Mouse (Mus musculus) heart, embryonic 12.5 days (tissue): ENCODE measurements around the gene Stard13. TPM values are rescaled to one million over a fixed set of nuclear protein-coding genes. Genes with fewer than 3 reads are reported as not detected.

ENCODE experiments used
- ATAC-seq: fragments of 200-750 bp; cut with Nextera tagmentation; 2 replicates; pipeline ENCODE4 v1.8.0; 2017; ENCODE audit warnings: moderate TSS enrichment, moderate library complexity; ENCODE audit not compliant: insufficient number of reproducible peaks, low FRiP score
- H3K27ac ChIP-seq: fragments of 300-500 bp; sonication (generic); 2 replicates; pipeline ENCODE4 v1.5.1; 2016; ENCODE audit warnings: mild to moderate bottlenecking, moderate library complexity; ENCODE audit not compliant: poor library complexity, severe bottlenecking
- H3K27me3 ChIP-seq: fragments of 300-500 bp; sonication (generic); replicated peaks from 2 replicates; pipeline ENCODE4 v1.6.1; 2016; ENCODE audit warnings: mild to moderate bottlenecking, moderate library complexity
- H3K36me3 ChIP-seq: fragments of 300-500 bp; sonication (generic); 2 replicates; pipeline ENCODE4 v1.6.1; 2016; ENCODE audit warnings: mild to moderate bottlenecking, moderate library complexity
- H3K4me1 ChIP-seq: fragments of 300-500 bp; sonication (generic); replicated peaks from 2 replicates; pipeline ENCODE4 v1.6.1; 2016; ENCODE audit warnings: mild to moderate bottlenecking
- H3K4me2 ChIP-seq: fragments of 300-500 bp; sonication (generic); 2 replicates; pipeline ENCODE4 v1.6.1; 2016; ENCODE audit warnings: mild to moderate bottlenecking, moderate library complexity
- H3K4me3 ChIP-seq: fragments of 300-500 bp; sonication (generic); 2 replicates; pipeline ENCODE4 v1.5.1; 2016; ENCODE audit warnings: mild to moderate bottlenecking
- H3K9ac ChIP-seq: fragments of 300-500 bp; sonication (generic); 2 replicates; pipeline ENCODE4 v1.6.1; 2016; ENCODE audit warnings: mild to moderate bottlenecking, moderate library complexity
- H3K9me3 ChIP-seq: fragments of 300-500 bp; sonication (generic); replicated peaks from 2 replicates; pipeline ENCODE4 v1.6.1; 2016; ENCODE audit warnings: mild to moderate bottlenecking, moderate library complexity
- WGBS: fragments of 180-500 bp; shearing (Covaris S2); methylation state at CpG from one replicate; pipeline ENCODE4 v1.1.7; 2016; 5-methylcytosine and 5-hydroxymethylcytosine counted together
- polyA plus RNA-seq: library from polyadenylated mRNA; unstranded; fragments of >200 nt; fragmentation: Nextera tagmentation; extraction: Ambion mirVana; gene quantifications from 2 replicates; pipeline ENCODE4 v1.2.1, GENCODE M21; 2016

Gene Stard13
- polyA plus RNA-seq, 1 experiment from 2014 or later, result 3.2 TPM

- no peak for ATAC-seq
- Histone ChIP-seq H3K4me2 (peak overlapping the region; percentile 24; the same call in 1 of the 2 replicates), H3K27me3 (peaks cover 6% of the 10 kb centered on the region; the same call in 1 of the 2 replicates), H3K9ac (peak overlapping the region; percentile 29; the same call in 1 of the 2 replicates), H3K4me1 (peaks cover 36% of the 10 kb centered on the region), H3K4me3 (0 out of 2 replicates have a peak overlapping the region, but pooled peaks have one; percentile 5), H3K9me3 (no peaks in the 10 kb centered on the region; the same call in 1 of the 2 replicates), H3K36me3 (no peaks in the 10 kb centered on the region), H3K27ac (no peak overlapping the region)
- 50% methylated on average over 10 of the region's 10 CpGs for WGBS
Measured at GRCm38 (mm10) chr5:151248671-151249620, 15.3 kb upstream of the Stard13 start.

GRCm38 (mm10) chr5:151248084-151248483, 14.4 kb upstream of the Stard13 start:
- Histone ChIP-seq H3K4me3 (no peak overlapping the region), H3K36me3 (no peaks in the 10 kb centered on the region), H3K4me2 (no peak overlapping the region), H3K9me3 (no peaks in the 10 kb centered on the region; the same call in 1 of the 2 replicates), H3K4me1 (peaks cover 36% of the 10 kb centered on the region), H3K27ac (no peak overlapping the region), H3K27me3 (peaks cover 6% of the 10 kb centered on the region; the same call in 1 of the 2 replicates), H3K9ac (no peak overlapping the region)
- ATAC-seq, result no peak
- WGBS, result 77% methylated on average over 2 of the region's 2 CpGs

GRCm38 (mm10) chr5:151247115-151247875, 13.7 kb upstream of the Stard13 start:
- H3K27me3 ChIP-seq, result peaks cover 7% of the 10 kb centered on the region; the same call in 1 of the 2 replicates
- H3K27ac ChIP-seq, result peak overlapping the region; percentile 60
- H3K36me3 ChIP-seq, result no peaks in the 10 kb centered on the region
- H3K4me3 ChIP-seq, result no peak overlapping the region
- H3K4me1 ChIP-seq, result peaks cover 36% of the 10 kb centered on the region
- H3K9me3 ChIP-seq, result no peaks in the 10 kb centered on the region; the same call in 1 of the 2 replicates
- peak overlapping the region; percentile 35 for H3K4me2 ChIP-seq
- H3K9ac ChIP-seq, result no peak overlapping the region
- WGBS, result 34% methylated on average over 11 of the region's 11 CpGs
- peak; percentile 67; the same call in 1 of the 2 replicates for ATAC-seq

- Histone ChIP-seq H3K36me3 (no peaks in the 10 kb centered on the region), H3K4me2 (no peak overlapping the region), H3K27me3 (peaks cover 10% of the 10 kb centered on the region; the same call in 1 of the 2 replicates), H3K9ac (no peak overlapping the region), H3K4me3 (no peak overlapping the region), H3K4me1 (peaks cover 31% of the 10 kb centered on the region), H3K27ac (no peak overlapping the region), H3K9me3 (no peaks in the 10 kb centered on the region; the same call in 1 of the 2 replicates)
- no peak for ATAC-seq
- 74% methylated on average over 2 of the region's 2 CpGs for WGBS
Measured at GRCm38 (mm10) chr5:151246287-151246686, 12.7 kb upstream of the Stard13 start.

- no peaks in the 10 kb centered on the region; the same call in 1 of the 2 replicates for H3K9me3 ChIP-seq
- 83% methylated on average over 5 of the region's 5 CpGs for WGBS
- H3K4me1 ChIP-seq, result peaks cover 31% of the 10 kb centered on the region
- H3K4me2 ChIP-seq, result no peak overlapping the region
- H3K27ac ChIP-seq, result no peak overlapping the region
- peaks cover 10% of the 10 kb centered on the region; the same call in 1 of the 2 replicates for H3K27me3 ChIP-seq
- no peak overlapping the region for H3K4me3 ChIP-seq
- no peak for ATAC-seq
- H3K36me3 ChIP-seq, result no peaks in the 10 kb centered on the region
- no peak overlapping the region for H3K9ac ChIP-seq
Measured at GRCm38 (mm10) chr5:151245571-151245970, 11.9 kb upstream of the Stard13 start.

- H3K27ac ChIP-seq, result no peak overlapping the region
- H3K9ac ChIP-seq, result no peak overlapping the region
- no peaks in the 10 kb centered on the region for H3K9me3 ChIP-seq
- peaks cover 4% of the 10 kb centered on the region for H3K27me3 ChIP-seq
- H3K36me3 ChIP-seq, result no peaks in the 10 kb centered on the region
- H3K4me2 ChIP-seq, result no peak overlapping the region
- H3K4me3 ChIP-seq, result no peak overlapping the region
- 0 out of 2 replicates have a peak, but pooled peaks cover 3% of the 10 kb centered on the region for H3K4me1 ChIP-seq
- 70% methylated on average over 9 of the region's 9 CpGs for WGBS
- no peak for ATAC-seq
Measured at GRCm38 (mm10) chr5:151238730-151239129, 5.1 kb upstream of the Stard13 start.

GRCm38 (mm10) chr5:151236411-151236810, 2.8 kb upstream of the Stard13 start:
- Histone ChIP-seq H3K27ac (no peak overlapping the region), H3K36me3 (no peaks in the 10 kb centered on the region), H3K4me3 (no peak overlapping the region), H3K9me3 (no peaks in the 10 kb centered on the region), H3K9ac (no peak overlapping the region), H3K27me3 (peaks cover 3% of the 10 kb centered on the region), H3K4me1 (peaks cover 3% of the 10 kb centered on the region; the same call in 1 of the 2 replicates), H3K4me2 (no peak overlapping the region)
- 62% methylated on average over 5 of the region's 5 CpGs for WGBS
- no peak for ATAC-seq

- Histone ChIP-seq H3K9ac (peak overlapping the region; percentile 73; the same call in 1 of the 2 replicates), H3K4me3 (peak overlapping the region; percentile 59), H3K27me3 (peaks cover 3% of the 10 kb centered on the region), H3K9me3 (no peaks in the 10 kb centered on the region), H3K4me1 (peaks cover 3% of the 10 kb centered on the region; the same call in 1 of the 2 replicates), H3K27ac (no peak overlapping the region), H3K36me3 (no peaks in the 10 kb centered on the region), H3K4me2 (peak overlapping the region; percentile 97)
- no peak for ATAC-seq
- 14% methylated on average over 11 of the region's 13 CpGs for WGBS
Measured at GRCm38 (mm10) chr5:151232576-151233299, 898 bp downstream of the Stard13 start.

GRCm38 (mm10) chr5:151231861-151232260, 1.8 kb downstream of the Stard13 start:
- H3K4me1 ChIP-seq, result peaks cover 3% of the 10 kb centered on the region; the same call in 1 of the 2 replicates
- WGBS, result 89% methylated on average over 7 of the region's 7 CpGs
- H3K9me3 ChIP-seq, result no peaks in the 10 kb centered on the region
- H3K27ac ChIP-seq, result no peak overlapping the region
- H3K4me3 ChIP-seq, result no peak overlapping the region
- H3K36me3 ChIP-seq, result no peaks in the 10 kb centered on the region
- H3K9ac ChIP-seq, result no peak overlapping the region
- H3K4me2 ChIP-seq, result no peak overlapping the region
- peaks cover 3% of the 10 kb centered on the region for H3K27me3 ChIP-seq
- ATAC-seq, result no peak

GRCm38 (mm10) chr5:151231411-151231810, 2.2 kb downstream of the Stard13 start:
- Histone ChIP-seq H3K4me2 (no peak overlapping the region), H3K9me3 (no peaks in the 10 kb centered on the region), H3K4me3 (no peak overlapping the region), H3K9ac (no peak overlapping the region), H3K4me1 (peaks cover 3% of the 10 kb centered on the region; the same call in 1 of the 2 replicates), H3K27ac (no peak overlapping the region), H3K36me3 (no peaks in the 10 kb centered on the region), H3K27me3 (peaks cover 3% of the 10 kb centered on the region)
- 82% methylated on average over 4 of the region's 4 CpGs for WGBS
- no peak for ATAC-seq
